Mouse (Mus musculus): ENCODE measurements around the gene Clcf1.

Gene Clcf1

GRCm38 (mm10) chr19:4216041-4216685 is 2.1 kb downstream of the Clcf1 start:
- intact Hi-C loops (cut with DNase I): no loop called here

DNA sequence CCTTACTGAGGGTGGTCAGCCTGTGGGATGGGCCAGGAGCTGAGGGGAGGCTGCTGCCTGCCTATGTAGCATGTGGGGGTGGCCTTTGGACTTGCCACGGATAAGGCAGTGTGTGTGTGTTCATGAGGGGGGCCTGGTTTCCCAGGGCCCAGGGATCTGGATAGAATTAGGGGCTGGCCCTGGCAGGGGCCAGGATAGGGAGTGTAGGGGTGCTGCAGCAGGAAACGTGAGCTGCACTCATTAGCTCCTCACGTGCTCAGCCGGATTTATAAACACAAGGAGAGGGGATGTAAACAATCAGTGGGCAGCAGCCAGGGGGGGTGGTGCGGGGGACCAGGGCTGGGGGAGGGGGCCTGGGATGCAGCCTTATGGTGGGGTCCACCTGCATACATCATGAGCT is 3.1 kb downstream of the Clcf1 start:
- intact Hi-C loops (cut with DNase I): no loop called here

DNA sequence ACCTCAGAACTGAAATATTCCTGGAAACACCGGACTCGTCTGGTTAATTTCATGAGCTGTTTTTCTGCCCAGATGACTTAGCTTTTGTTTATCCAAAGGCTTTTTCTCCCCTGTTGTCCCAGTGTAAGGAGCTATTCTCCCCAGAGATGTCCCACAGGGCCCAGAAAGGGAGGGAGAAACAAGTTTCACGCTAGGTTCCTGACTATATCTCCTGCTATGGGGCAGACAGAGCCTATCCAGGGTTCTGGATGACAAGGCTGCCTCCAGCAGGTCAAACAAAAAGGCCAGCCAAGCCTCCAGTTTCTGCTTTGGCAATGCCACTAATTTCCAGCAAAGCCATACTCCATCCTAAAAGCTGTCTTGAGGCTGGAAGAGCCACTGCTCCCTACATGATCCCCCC is 3.8 kb downstream of the Clcf1 start:
- intact Hi-C loops (cut with DNase I): no loop called here

DNA sequence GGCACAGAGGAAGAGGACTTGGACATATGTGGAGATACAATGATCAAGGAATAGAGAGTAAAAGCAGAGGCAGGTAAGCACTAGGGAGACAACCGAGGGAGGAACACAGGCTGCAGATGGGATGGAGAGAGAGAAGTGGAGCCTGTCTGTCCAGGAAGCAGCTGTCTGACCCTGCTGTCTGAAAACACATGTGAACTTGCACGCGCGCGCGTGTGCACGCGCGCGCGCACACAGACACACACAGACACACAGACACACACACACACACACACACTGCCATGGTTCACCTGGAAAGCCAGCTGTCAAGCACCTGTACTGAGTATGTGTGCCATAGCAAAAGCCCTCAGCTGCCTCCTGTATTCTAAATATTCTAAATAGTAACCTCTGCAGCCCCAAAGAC is 4.3 kb downstream of the Clcf1 start:
- intact Hi-C loops (cut with DNase I): no loop called here

- intact Hi-C loops (cut with DNase I): no loop called here
Observed at GRCm38 (mm10) chr19:4218784-4219183, 4.7 kb downstream of the Clcf1 start.

DNA sequence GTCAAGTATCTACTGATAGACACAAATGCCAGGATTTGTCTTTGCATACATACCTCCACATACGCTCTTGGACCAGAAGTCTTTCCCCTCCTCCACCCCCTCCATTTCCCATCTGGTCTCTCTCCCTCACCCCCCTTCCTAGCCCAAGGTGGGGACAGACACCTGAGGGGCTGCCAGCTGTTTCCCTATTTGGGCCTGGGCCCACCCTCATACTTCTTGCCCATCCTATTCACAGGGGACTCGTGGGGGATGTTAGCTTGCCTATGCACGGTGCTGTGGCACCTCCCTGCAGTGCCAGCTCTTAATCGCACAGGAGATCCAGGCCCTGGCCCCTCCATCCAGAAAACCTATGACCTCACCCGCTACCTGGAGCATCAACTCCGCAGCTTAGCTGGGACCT is 5.9 kb downstream of the Clcf1 start:
- intact Hi-C loops (cut with DNase I): no loop called here

GRCm38 (mm10) chr19:4220416-4220815 is 6.4 kb downstream of the Clcf1 start:
- intact Hi-C loops (cut with DNase I): no loop called here

DNA sequence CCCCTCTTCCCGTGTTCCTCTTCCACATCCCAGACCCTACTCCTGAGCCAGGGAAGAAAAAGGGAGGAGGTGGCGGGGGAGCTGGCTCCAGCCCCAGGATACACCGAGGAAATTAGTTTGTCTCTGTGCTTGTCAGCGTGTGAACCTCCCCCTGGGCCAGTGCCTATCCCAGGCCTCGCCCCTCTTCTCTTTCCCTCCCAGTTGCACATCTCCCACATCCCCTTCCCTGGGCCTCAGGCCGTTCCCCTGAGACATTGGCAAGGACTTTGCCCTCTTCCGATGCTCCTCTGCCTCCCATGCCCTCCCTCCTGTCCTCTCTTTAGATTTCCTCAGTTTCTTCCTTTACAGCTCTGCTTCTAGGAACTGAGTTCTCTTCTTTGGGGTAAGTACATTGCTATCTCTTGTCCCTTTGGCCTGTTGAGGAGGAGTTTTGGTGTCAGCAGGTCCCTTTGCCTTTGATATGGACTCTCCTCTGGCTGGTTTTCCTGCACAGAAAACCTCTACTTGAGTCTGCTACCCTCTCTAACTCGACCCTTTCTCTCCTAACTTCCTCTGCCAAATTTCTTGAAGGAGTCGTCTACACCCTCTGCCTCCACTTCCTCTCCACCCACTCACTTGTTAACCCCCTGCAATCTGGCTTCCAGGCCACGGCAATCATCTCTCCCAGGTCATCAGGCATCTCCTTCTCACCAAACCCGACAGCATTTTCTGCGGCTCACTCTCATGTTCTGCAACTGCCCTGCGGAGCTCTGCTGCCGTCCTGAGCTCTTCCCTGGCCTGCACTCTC is 7.1 kb downstream of the Clcf1 start:
- intact Hi-C loops (cut with DNase I): no loop called here

- intact Hi-C loops (cut with DNase I): no loop called here
Observed at GRCm38 (mm10) chr19:4222165-4222564, 8.1 kb downstream of the Clcf1 start.

DNA sequence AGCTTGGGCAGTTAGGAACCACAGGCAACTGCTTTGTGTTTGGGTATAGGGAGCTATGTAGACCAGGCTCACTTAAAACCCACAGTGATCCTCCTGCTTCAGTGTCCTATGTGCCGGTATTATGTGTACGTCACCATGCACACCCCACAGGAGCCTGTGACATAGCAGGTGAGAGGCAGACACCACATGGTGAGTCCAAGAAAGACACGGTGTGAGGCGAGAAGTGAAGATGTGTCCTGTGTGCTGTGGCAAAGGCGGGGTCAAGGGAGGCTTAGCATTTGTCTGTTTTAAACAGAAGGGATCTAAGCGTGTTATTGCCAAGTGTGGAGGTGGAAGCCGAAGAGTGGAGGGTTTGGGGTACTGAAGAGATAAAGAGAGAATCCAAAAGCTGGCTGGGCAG is 12.7 kb downstream of the Clcf1 start:
- intact Hi-C loops (cut with DNase I): no loop called here

- intact Hi-C loops (cut with DNase I): no loop called here
Observed at GRCm38 (mm10) chr19:4227446-4227845, 13.4 kb downstream of the Clcf1 start.

DNA sequence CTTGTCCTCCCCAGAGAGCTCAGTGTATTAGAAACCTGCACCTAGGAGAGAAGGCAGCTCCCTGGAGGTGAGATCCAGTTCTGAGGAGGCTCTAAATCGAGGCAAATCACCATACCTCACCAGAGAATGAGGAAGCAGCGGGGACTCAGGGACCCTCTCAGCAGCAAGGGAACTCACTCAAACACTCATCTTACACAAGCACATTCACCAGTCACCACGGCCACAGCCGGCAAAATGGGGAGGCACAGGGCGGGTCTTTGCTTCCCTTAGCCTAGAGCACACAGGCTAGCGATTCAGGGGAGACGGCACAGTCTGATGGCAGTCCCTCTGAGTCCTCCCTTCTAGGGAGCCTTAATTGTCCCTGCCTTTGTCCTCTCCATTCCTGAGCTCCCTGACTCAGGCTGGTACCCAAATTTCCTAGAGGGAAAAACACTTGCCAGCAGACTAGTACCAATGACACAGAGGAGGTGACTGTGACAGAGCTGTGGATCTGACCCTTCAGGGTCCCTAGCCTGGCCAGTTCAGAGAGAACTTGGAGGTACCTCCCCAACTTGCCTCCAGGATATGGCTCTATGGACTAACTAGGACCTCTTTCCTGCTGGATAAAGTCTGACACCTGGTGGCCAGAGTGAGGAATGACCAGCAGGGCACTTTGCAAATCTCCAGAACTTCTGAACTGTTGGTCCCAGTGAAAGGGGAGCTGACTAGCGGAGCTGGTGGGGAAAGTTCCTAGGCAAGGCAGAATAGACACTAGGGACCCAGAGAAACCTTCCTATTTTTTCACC is 14.0 kb downstream of the Clcf1 start:
- intact Hi-C loops (cut with DNase I): loop anchor here (1.0 kb wide), 1 partner anchor 21 kb away; no protein-coding TSS in a partner anchor

GRCm38 (mm10) chr19:4228891-4229290 is 14.9 kb downstream of the Clcf1 start:
- intact Hi-C loops (cut with DNase I): loop anchor here (1.0 kb wide), 1 partner anchor 22 kb away; no protein-coding TSS in a partner anchor

DNA sequence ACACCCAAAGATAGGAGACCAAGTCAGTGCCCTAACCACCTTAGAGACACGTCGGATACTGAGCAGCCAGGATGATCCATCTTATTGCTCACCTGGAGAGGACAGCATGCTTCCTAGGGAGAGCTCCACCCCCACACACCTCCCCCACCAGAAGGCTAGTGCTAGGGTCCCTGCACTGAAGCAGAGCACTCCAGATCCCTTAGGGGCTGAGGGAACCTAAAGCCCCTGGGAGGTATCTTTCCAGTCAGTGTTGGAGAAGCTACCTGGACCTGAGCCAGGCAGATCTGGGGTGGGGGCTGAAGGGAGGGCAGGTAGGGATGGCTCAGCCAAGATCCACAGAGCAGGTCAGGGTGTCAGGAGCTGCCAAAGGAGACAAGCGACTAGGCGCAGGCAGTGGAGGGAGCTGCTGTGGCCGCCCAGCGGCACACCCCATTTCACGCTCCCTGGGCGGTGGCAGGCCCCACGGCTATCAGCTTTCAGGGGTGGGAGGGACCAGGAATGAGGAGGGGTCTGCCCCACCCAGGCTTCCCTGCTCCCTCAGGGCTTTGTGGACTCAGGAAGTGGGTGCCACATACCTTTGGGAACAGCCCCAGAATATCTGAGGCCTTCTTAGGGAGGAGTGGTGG is 15.5 kb downstream of the Clcf1 start:
- intact Hi-C loops (cut with DNase I): no loop called here

GRCm38 (mm10) chr19:4230415-4230814 is 16.4 kb downstream of the Clcf1 start:
- intact Hi-C loops (cut with DNase I): no loop called here

DNA sequence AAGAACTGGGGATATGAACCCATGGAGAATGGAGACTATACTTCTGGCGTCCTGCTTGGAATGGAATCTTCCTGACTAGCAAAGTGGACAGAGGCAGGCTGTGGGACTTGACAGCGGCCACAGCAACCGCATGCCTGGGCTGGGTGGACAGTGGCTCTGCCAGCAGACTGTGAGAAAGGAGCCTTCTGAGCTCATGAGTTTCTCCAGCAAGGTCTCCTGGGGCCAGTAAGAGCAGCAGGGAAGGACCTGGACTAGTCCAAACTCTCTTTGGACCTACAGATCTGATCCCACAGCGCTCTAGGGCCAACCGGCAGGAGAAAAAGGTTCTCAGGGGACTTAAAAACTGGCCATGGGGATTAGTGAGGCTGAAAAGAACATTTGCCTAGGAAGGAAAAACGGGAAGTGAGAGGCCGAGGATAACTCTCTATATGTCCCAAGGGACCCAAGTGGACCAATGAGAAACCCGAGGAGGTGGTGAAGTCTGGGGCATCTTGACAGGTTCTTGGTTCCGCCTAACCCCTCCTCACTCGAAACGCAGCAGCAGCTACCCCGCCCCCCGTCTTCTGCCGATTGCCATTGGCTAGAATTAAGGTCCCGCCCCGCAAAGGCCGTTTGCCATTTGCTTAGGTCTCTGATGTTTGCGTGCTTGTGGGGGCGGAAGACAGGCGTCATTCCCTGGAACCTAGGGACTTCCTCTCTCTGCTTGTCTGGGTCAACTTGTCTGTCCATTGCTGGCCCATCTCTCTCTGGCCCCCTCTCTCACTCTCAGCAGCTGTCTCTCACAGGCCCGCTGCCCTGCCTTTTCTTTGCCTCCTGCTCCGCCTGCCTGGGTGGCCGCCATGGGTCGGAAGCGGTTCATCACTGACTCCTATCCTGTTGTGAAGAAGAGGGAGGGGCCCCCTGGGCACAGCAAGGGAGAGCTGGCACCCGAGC is 17.5 kb downstream of the Clcf1 start, which contains the start of gene Pold4:
Gene Pold4 (plus strand): TSS at position 647 of the 933 bp plus-strand sequence.
- intact Hi-C loops (cut with DNase I): no loop called here

DNA sequence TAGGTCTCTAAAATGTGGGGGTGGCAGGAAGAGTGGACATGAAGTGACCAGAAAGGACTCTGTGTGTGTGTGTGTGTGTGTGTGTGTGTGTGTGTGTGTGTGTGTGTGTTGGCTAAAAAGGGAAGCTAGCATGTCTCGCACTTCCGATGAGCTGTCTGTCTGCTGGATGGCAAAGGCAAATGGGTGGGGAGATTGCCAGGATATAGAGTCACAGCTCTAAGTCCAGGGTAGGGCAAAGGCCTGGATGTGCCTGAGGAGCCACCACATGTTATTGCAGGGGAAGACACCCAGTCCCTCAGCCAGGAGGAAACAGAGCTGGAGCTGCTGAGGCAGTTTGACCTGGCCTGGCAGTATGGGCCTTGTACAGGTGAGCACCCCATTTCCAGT is 18.1 kb downstream of the Clcf1 start:
- intact Hi-C loops (cut with DNase I): no loop called here

GRCm38 (mm10) chr19:4232651-4233050 is 18.6 kb downstream of the Clcf1 start:
- intact Hi-C loops (cut with DNase I): no loop called here

GRCm38 (mm10) chr19:4234548-4234947 is 20.5 kb downstream of the Clcf1 start:
- intact Hi-C loops (cut with DNase I): no loop called here

DNA sequence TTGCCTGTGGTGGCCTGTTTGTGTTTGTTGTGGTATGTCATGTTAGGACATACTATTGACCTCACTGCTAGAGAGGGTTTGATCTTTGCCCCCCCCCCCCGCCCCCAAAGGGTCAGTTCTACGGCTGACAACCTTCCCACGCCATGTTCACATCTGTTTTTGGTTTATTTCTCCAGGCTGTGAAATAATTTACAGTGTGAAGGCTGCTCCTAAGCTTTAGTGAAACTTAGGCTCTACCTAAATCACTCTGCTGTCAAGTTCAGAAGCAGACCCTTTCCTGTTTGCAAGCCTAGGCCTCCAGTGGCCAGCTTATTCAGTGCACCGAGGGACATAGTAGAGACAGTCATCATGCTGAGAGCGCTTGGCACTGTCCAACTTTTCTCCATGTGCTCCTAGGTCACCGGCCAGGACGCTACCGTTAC is 26.2 kb downstream of the Clcf1 start:
- intact Hi-C loops (cut with DNase I): loop anchor here (5.0 kb wide), 1 partner anchor 33 kb away; no protein-coding TSS in a partner anchor
